Mouse (Mus musculus) yolk sac, embryonic 10.5 days (tissue): ENCODE data around the gene Ksr1.

Experiments
- DNase-seq: peaks from one replicate; pipeline ENCODE4 v3.0.0-alpha.2; 2017; ENCODE audit warnings: low spot score

Ksr1 gene

GRCm38 (mm10) chr11:79122556-79122955, 23.7 kb downstream of the Ksr1 start:
- DNase-seq, result no peak

GRCm38 (mm10) chr11:79120087-79120486, 26.1 kb downstream of the Ksr1 start:
- no peak for DNase-seq

GRCm38 (mm10) chr11:79118918-79119377, 27.3 kb downstream of the Ksr1 start:
- DNase-seq, result no peak

GRCm38 (mm10) chr11:79116665-79117064, 29.5 kb downstream of the Ksr1 start:
- no peak for DNase-seq

DNA sequence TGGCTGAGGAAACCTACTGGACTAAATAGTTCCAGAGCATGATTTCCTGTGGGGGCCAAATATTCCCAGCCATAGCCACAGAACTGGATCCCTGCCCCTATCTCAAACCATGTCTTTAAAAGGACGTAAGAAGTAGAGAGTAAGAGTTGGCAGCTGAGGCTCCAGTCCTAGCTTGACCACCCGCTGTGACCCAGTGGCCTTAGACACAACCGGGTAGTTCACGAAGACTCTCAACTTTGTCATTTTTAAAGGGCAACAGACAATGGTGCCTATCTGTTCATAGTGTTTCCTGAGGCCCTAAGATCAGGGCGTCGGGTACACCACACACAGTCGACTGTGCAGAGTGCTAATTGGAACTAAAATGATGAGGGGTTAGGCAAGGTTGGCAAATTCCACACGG, 30.5 kb downstream of the Ksr1 start:
- no peak for DNase-seq

DNA sequence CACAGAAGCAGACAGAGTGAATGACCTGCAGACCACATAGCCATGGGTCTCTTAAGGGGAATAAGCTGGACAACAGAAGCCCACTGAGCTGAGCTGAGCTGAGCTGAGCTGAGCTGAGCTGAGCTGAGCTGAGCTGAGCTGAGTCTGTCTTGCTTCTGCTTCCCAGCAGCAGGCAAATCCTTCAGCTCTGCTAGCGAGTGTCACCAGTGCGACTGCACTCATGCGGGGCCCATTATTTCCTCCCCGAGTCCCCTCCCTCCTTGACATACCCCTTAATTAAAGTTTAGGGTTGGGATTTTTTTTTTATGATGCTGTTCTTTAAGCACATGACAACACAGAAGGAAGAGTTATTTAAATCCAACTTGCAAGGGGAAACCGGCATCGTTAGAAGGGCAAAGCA, 32.1 kb downstream of the Ksr1 start:
- no peak for DNase-seq

DNA sequence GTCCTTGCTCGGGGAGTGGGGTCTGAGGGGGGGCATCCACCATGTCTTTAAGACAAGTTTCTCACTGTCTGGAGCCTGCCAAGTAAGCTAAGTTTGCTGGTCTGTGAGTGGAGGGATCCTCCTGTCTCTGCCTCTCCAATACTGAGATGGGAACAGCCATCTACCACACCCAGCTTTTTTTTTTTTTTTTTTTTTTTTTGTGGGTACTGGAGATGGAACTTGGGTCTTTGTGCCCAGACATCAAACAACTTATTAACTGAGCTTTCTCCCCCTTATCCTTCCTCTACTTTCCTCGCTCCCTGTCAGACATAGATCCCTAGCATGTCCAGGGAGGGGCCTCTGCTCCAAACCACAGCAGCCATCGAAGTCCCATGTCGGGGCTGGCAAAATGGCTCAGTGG, 32.8 kb downstream of the Ksr1 start:
- no peak for DNase-seq

GRCm38 (mm10) chr11:79112559-79113302, 33.5 kb downstream of the Ksr1 start:
- no peak for DNase-seq

- no peak for DNase-seq
Observed at GRCm38 (mm10) chr11:79111864-79112558, 34.2 kb downstream of the Ksr1 start.

- DNase-seq, result no peak
Observed at GRCm38 (mm10) chr11:79110446-79110845, 35.8 kb downstream of the Ksr1 start.

GRCm38 (mm10) chr11:79107934-79108333, 38.3 kb downstream of the Ksr1 start:
- DNase-seq, result no peak

DNA sequence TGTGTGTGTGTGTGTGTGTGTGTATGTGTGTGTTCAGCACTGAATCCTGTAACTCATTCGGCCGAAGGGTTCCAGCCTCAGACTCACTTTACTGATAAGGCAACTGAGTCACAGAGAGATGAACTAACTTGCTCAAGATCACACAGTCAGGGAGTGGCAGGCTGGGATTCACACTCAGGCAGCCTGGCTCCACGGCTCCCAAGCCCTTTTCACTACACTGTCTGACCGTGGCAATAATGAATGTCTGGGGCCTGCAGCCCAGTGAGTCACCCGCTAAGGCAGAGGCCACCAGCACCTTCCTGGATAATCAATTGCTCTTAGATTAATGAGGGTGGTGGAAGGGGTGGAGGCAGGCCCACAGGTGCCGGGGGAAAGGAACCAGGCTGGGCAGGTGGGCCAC, 41.2 kb downstream of the Ksr1 start:
- DNase-seq, result no peak

- DNase-seq, result no peak
Observed at GRCm38 (mm10) chr11:79104538-79104937, 41.7 kb downstream of the Ksr1 start.

DNA sequence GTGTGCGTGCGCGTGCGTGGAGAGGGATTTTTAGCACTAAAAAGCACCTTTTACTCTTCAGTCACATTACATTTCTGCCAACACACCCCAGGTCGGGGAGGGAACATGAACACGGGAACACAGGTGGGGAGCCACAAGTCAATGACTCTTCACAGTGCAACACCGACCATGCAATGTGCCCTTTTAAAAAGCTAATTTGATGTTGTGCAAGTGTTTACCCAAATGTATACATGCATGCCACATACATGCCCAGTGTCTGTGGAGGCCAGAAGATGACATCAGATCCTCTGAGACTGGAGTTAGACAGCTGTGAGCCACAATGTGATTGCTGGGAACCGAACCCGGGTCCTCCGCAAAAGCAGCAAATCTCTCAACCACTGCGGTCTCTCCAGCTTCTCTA, 42.1 kb downstream of the Ksr1 start:
- DNase-seq, result no peak

DNA sequence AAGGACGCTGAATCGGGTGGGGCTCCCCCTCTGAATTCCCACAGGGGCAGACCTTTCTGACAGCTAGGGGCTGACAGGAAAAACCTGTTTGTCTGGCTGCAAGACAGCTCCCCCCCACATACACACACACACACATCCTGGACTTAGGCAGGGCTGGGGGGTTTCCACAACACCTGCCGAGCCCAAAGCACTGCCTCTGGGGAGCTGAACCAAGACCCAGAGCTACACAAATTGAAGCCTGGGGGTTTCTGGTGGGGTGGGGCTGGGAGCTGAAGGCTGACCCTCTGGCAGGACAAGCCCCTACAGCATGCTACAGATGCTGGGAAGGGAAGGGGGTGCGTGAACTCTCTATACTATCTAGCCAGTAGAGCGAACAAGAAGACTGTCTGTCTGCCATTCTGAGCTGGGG, 42.7 kb downstream of the Ksr1 start:
- DNase-seq, result no peak

GRCm38 (mm10) chr11:79102280-79102679, 43.9 kb downstream of the Ksr1 start:
- no peak for DNase-seq

DNA sequence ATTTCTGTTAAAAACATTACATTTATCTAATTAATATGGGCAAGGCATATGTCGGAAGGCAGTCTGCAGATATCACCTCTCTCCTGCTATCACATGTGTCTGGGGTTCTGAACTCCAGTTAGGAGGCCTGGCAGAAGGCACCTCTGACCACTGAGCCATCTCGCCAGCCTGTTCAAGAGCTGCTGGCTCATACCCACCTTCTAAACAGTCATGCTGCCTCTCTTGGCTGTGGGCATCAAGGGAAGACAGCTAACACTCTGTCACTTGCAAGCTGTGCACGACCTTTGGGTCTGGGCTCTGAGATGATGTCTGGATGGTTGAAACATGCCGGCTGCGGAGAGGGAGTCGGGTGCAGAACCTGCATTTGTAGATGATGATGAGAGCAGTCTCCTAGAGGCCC, 44.6 kb downstream of the Ksr1 start:
- no peak for DNase-seq

DNA sequence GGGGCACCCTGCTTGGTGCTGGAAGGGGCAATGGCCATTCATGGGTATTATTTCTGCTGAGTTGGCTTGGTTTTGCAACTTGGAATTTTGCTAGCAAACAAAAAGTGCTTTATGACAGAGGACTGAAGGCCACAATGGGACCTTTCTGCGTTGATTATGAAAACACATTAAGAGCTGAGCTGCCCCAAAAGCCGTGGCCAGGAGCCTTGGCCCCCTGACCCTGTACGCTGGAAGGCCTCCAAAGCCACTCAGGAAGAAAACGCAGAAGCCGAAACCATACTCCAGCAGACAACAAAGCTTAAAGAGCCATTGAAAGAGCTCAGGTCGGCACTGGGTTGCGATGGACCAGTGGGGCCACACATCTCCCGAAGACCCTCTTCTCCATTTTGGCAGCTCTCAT, 47.2 kb downstream of the Ksr1 start:
- no peak for DNase-seq

GRCm38 (mm10) chr11:79097736-79098135, 48.5 kb downstream of the Ksr1 start:
- DNase-seq, result no peak

DNA sequence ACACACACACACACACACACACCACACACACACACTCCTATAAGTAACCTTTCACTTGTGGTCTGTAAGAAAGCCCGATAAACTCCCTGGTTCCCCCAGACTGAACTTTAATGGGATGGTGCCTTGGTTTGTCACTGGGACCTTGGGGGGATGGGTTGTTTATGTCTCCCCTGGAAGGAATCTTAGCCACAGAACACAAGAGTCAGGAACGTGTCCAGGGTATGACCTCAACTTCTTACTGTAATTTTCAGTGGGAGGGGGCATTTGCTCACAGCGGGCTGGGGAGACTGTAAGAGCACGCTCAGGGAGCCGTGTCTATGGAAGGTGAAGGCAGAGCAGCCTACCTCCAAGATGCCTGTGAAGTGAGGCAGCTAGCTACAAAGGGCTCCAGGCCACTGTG, 49.5 kb downstream of the Ksr1 start:
- DNase-seq, result no peak

DNA sequence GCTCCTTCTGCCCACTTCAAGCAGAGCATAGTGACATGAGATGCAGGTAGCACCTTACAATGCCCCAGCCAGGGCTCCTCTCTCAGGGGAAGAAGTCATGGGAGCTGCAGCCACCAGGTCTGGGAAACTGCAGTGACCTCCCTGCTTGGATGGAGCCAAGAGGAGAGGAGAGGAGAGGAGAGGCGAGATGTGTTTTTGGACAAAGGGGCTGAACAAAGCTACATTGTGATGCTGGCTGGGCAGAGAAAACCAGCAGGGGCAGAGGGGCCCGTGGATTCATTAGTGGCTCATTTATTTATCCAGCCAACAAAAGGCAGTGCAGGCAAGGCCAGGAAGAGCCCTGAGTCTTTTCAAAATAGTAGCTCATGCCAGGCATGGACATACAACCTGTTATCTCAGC, 50.5 kb downstream of the Ksr1 start:
- DNase-seq, result no peak

- no peak for DNase-seq
Observed at GRCm38 (mm10) chr11:79094727-79095126, 51.5 kb downstream of the Ksr1 start.

- DNase-seq, result no peak
Observed at GRCm38 (mm10) chr11:79093986-79094695, 52.1 kb downstream of the Ksr1 start.
